Mouse (Mus musculus): ENCODE results near the gene Nupl1.

Nupl1 gene

GRCm38 (mm10) chr14:60251281-60252003 is at the start of gene Nupl1, which contains the start of gene Gm49336:
Gene Nupl1, minus strand, starts transcription at chr14:60251431.
Gene Gm49336, minus strand, starts transcription at chr14:60251507.
- DNase-seq (ENCODE audit: low spot score), result peak; percentile 98

- DNase-seq (ENCODE audit: low spot score), result no peak
These were observed 49.8 kb upstream of the Nupl1 start for GRCm38 (mm10) chr14:60301024-60301423.

GRCm38 (mm10) chr14:60300224-60300991 is 49.2 kb upstream of the Nupl1 start:
- DNase-seq (ENCODE audit: low spot score), result no peak

GRCm38 (mm10) chr14:60295531-60295930 is 44.3 kb upstream of the Nupl1 start:
- no peak for DNase-seq (ENCODE audit: low spot score)

- no peak for DNase-seq (ENCODE audit: low spot score)
These were observed 39.1 kb upstream of the Nupl1 start for GRCm38 (mm10) chr14:60290363-60290762.

GRCm38 (mm10) chr14:60286194-60286863 is 35.1 kb upstream of the Nupl1 start:
- DNase-seq (ENCODE audit: low spot score), result no peak

- no peak for DNase-seq (ENCODE audit: low spot score)
These were observed 24.4 kb upstream of the Nupl1 start for GRCm38 (mm10) chr14:60275301-60276276.

- no peak for DNase-seq (ENCODE audit: low spot score)
These were observed 22.1 kb upstream of the Nupl1 start for GRCm38 (mm10) chr14:60273346-60273745.

GRCm38 (mm10) chr14:60269333-60269732 is 18.1 kb upstream of the Nupl1 start:
- DNase-seq (ENCODE audit: low spot score), result no peak

- peak; percentile 92 for DNase-seq (ENCODE audit: low spot score)
These were observed 14.0 kb upstream of the Nupl1 start, which contains the start of gene Mtmr6 for GRCm38 (mm10) chr14:60264990-60265876. Gene Mtmr6, plus strand, starts transcription at chr14:60265228.

GRCm38 (mm10) chr14:60262316-60262715 is 11.1 kb upstream of the Nupl1 start:
- DNase-seq (ENCODE audit: low spot score), result no peak

- no peak for DNase-seq (ENCODE audit: low spot score)
These were observed 6.6 kb upstream of the Nupl1 start for GRCm38 (mm10) chr14:60257851-60258250.

GRCm38 (mm10) chr14:60257101-60257500 is 5.9 kb upstream of the Nupl1 start:
- DNase-seq (ENCODE audit: low spot score), result no peak

GRCm38 (mm10) chr14:60256356-60256755 is 5.1 kb upstream of the Nupl1 start:
- DNase-seq (ENCODE audit: low spot score), result no peak

- DNase-seq (ENCODE audit: low spot score), result no peak
These were observed 3.5 kb upstream of the Nupl1 start for GRCm38 (mm10) chr14:60254774-60255173.

GRCm38 (mm10) chr14:60253466-60253865 is 2.2 kb upstream of the Nupl1 start:
- no peak for DNase-seq (ENCODE audit: low spot score)

- DNase-seq (ENCODE audit: low spot score), result no peak
These were observed 1.1 kb upstream of the Nupl1 start for GRCm38 (mm10) chr14:60252004-60253000.

GRCm38 (mm10) chr14:60250879-60251278 is 352 bp downstream of the Nupl1 start:
- DNase-seq (ENCODE audit: low spot score), result no peak

- no peak for DNase-seq (ENCODE audit: low spot score)
These were observed 865 bp downstream of the Nupl1 start for GRCm38 (mm10) chr14:60250366-60250765.
